17 mouse cellular contexts compared by ENCODE assay signal in the genomic region with DNA sequence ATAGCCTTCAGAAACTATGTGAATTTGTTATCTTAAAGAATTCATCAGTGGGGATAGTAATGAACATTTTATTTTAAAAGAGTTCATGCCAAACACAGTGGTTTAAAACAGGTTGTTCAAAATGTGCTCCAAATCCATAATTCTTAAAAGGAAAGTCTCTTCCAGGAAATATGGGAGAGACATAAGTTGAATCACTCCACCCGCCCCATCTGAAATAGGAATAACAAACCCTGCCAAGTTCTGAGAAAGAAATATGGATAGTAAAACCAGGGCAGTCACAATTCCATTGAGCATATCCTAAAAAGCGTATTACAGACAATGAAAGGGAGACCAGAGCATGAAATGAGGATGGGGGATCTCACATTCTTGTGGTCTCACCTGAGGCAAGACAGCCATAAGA.
"Had no signal": no experiment of that assay in that cellular context is flagged by ENCODE, and none has a peak within 500 bp of the region (broad histone marks: within the 10 kb centered on the region; RNA-seq: fewer than 3 reads in every experiment).

No protein-coding gene starts in this region.

- H3K27me3 ChIP-seq: liver, embryonic 15.5 days; lung, embryonic 15.5 days; megakaryocyte, embryonic 14.5 days; midbrain, embryonic 13.5 days; midbrain, embryonic 15.5 days; neural tube, embryonic 12.5 days had no signal

- DNase-seq: liver, postnatal 0 days; lung, adult 2 months; lung, postnatal 14 days; lung, postnatal 36 days; right cerebral cortex, postnatal 14 days; thymus, adult 18-20 months; thymus, postnatal 14 days; thymus, postnatal 36 days had no signal

- ATAC-seq: liver, postnatal 0 days; lung, postnatal 0 days; midbrain, embryonic 13.5 days; midbrain, embryonic 15.5 days had no signal

- H3K4me1 ChIP-seq: liver, embryonic 15.5 days; lung, embryonic 15.5 days; midbrain, embryonic 13.5 days; midbrain, embryonic 15.5 days; neural tube, embryonic 12.5 days had no signal

- H3K9ac ChIP-seq: liver, embryonic 15.5 days; liver, postnatal 0 days; lung, embryonic 15.5 days; midbrain, embryonic 13.5 days; midbrain, embryonic 15.5 days; neural tube, embryonic 12.5 days had no signal

- H3K4me2 ChIP-seq: liver, embryonic 15.5 days; lung, embryonic 15.5 days; midbrain, embryonic 11.5 days; midbrain, embryonic 13.5 days; midbrain, embryonic 15.5 days; neural tube, embryonic 12.5 days had no signal

- H3K27ac ChIP-seq: liver, embryonic 15.5 days; lung, embryonic 15.5 days; macrophage; midbrain, embryonic 13.5 days; midbrain, embryonic 15.5 days; neural tube, embryonic 12.5 days had no signal

- H3K4me3 ChIP-seq: liver, embryonic 15.5 days; lung, embryonic 15.5 days; megakaryocyte, embryonic 14.5 days; midbrain, embryonic 13.5 days; midbrain, embryonic 15.5 days; neural tube, embryonic 12.5 days had no signal

- H3K9me3 ChIP-seq: liver, embryonic 15.5 days; lung, embryonic 15.5 days; midbrain, embryonic 13.5 days; midbrain, embryonic 15.5 days; neural tube, embryonic 12.5 days had no signal

- H3K36me3 ChIP-seq: liver, embryonic 15.5 days; lung, embryonic 15.5 days; midbrain, embryonic 13.5 days; midbrain, embryonic 15.5 days; neural tube, embryonic 12.5 days had no signal
